Mouse (Mus musculus): ENCODE data around the gene Rabep2.
"Not testable (repeated sequence)": the region's sequence is repeated elsewhere in the genome, so short reads cannot be mapped to it uniquely, and the experiment has no call there.

Gene Rabep2

DNA sequence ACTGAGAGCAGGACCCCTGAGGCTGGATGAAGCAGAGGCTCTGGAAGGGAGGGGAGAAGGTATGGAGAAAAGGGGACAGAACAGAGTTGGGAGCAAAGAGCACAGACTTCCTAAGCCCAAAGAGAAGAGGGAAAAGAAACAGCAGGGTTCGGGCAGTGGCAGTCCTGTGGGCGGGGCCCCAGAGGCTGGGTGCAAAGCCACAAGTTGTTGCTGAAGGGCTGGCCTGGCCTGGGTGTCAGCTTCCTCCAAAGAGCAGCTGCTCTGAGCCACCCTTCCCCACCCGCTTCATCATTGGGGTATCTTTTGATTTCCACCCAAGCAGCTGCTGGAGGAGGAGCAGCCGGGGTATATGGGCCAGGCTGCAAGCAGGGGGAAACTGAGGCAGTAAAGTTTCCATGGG, 35.6 kb downstream of the Rabep2 start:
- peak; percentile 9 for DNase-seq (ENCODE audit: low read depth)

DNA sequence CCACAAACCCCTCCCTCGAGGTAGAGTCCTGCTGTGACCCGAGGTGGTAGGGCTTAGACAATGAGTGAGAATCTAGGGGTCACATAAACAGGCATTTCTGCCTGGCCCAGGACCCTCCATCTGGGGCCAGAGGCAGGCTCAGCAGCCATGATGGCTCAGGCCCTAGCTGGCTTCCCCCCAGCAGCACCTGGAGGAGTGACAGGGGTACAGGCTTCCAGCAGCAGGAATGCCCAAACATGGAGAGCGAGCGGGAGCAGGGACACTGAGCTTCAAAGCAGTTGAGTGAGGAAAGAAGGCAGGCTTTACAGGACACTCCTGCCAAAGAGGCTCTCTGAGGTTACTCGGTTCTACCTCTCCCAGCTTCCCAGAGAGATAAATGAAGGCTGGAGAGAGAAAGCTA, 36.3 kb downstream of the Rabep2 start:
- DNase-seq (ENCODE audit: low read depth), result no peak

DNA sequence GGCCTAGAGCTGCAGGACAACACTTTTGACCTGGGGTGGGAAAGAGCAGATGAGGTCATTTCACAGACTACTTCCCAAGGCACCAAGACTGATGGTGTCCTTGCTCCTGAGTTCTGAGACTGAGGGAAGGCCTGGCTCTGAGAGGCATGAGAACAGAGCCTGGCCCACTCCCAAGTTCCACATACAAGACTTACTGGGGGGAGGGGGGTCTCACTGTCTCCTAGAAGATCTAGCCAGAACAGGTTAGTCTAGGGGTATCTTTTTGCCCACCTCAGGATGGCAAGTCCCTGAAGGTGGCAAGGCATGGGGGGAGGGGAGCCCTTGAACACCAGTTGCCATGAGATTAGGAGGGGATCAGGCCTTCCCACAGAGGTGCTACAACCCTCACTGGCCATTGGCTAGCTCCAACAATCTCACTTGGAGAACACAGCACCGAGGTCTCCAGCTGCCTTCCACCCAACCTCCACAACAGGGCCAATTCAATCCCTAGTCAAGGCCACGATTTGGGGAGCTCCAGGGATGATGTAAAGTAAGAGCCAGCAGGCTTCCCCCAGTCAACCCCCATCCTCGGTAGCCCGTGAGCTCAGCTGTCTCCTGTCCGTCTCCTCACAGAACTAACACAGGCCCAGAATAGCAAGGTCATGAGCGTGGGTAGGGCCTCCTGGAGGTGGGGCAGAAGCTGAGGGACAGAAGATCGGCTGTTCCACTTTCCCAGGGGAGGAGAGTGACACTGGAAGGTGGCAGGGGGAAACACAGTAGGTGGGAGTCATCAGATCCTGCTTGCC, 36.9 kb downstream of the Rabep2 start:
- no peak for DNase-seq (ENCODE audit: low read depth)

DNA sequence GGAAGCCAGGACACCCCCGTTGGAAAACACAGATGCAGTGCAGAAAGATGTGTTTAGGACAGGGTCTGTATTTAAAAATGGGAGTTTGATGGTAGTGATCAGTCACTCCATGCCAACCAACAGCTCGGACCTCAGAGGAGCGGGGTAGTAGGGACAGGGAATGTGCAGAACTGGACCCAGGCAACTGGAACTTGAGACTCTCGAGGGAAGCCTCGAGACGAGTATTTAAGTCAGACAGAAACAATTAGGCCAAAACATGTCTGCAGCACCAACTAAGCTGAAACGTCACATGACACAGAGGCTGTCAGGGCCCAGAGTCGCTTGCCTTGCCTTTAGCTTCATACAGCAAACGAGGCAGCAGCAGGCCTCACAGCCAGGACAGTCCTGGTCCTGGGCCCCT, 37.6 kb downstream of the Rabep2 start:
- no peak for DNase-seq (ENCODE audit: low read depth)

DNA sequence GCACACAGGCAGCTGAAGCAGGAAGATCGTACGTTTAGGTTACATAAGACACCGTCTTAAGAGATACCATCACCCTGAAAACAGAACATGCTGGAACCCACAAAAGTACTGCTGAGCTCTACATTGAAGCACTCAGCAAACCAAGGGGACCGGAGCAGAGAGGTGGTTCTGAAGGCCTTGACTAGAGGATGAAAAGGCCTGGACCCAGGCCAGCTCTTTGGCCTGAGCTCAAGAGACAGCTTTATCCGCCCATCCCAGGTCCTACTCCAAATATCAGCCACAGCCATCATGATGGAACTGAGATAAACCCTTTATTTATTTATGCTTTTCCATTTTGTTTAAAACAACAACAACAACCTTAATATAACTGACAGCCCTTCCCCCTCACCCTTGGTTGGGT, 38.1 kb downstream of the Rabep2 start:
- DNase-seq (ENCODE audit: low read depth), result no peak

DNA sequence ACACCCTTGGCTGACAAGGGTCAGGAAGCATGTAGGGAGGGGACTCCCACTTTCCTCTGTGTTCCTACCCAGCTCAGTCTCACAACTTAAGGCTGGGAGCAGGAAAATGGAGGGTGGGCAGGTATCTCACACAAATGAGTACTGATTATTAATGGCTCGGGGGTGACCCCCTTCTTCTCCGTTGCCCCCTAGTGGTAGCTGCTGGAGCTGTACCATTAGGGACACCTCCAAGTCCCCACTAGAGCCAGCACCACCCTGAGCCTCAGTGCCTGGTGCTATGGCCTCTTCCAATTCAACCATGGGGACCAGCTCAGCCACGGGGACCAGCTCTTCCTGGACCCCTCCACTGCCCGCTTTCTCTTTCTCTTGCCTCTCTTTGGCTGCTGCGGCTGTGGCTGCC, 38.7 kb downstream of the Rabep2 start:
- peak; percentile 44 for DNase-seq (ENCODE audit: low read depth)

DNA sequence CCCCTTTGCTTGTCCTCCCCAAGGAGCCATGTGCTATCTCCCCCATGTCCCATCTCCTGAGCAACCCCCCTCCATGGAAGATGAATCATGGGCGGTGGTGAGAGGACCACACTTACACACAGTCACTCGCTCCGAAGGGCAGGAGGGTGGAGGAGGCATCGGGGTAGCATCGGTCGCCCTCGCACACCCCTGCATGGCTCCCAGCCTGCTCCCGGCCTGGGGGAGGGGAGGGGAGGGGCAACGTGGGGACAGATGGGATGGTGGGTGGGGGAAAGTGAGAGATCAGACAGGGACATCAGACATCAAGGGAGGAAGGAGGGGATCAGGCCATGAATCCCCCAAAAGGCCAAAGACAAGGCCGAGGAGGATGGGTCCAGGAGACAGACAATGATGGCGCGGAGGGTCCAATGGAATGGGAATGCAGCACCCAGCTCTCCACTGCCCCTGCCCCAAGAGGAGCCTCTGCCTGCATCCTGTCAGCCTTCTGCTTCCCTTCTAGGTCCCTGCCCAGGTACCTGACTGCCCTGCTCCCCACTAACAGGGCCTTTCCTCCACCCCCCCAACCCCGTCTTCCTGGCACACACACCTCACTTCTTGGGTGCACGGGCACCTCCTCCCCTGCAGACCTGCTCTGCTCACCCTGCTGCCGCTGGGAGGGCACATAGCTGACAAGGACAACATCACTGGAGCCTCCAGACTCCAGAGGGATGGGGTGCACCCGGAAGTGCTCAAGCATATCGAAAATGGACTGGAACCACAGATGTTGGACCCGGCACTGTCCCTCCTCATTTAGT, 39.5 kb downstream of the Rabep2 start:
- DNase-seq (ENCODE audit: low read depth), result no peak

DNA sequence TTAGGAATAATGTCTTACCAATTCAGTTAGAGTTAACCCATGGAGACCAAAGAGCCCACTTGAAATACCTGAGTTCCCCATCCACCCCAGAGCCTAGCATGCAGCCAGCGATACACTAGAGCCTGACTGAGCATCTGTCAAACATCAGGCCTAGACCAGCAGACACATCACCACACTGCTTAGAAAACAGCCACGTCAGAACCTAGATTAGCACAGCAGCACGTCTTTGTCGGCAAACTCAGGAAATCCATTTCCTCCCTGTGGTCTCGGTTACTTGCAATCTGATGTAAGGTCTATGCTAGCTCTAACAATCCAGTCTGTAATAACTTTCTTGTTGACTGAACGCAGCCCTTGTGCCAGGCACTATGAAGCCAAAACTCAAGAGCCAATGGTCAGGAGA, 41.5 kb downstream of the Rabep2 start:
- no peak for DNase-seq (ENCODE audit: low read depth)

DNA sequence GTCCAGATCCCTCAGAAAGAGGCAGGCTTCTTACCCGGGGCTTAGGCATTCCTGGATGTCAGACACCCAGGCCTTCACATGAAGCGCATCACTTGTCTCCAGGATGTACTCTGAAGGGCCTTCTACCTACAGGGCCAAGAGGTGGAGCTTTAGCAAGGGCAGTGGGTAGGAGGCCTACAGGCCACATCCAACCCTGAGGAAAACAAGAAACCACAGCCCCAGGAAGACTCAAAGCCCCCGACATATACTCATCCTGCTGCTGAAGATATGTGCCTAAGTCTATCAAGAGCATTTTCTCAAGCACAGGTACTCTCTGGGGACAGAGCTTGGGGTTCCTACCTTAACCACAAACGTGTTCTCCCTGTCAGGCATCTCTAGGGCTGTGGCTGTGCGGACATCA, 42.8 kb downstream of the Rabep2 start:
- DNase-seq (ENCODE audit: low read depth), result no peak

DNA sequence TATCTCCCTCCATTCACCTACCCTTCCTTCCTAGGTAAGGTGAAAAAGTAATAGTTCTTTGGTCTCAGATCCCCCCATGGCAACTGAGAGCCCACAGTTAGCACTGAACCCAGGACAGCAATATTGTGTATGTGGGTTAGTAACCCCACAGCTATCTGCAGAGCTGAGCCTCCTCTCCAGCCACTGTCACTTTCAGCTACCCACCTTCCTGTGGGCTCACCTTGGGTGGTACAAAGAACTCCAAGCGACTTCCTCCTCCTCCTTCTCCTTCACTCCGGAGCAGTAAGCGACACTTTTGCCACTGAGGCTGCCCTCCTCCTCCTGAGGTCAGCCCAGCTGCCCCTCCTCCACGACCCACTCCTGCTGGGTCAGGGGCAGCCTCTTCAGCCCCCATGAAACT, 43.3 kb downstream of the Rabep2 start:
- no peak for DNase-seq (ENCODE audit: low read depth)

DNA sequence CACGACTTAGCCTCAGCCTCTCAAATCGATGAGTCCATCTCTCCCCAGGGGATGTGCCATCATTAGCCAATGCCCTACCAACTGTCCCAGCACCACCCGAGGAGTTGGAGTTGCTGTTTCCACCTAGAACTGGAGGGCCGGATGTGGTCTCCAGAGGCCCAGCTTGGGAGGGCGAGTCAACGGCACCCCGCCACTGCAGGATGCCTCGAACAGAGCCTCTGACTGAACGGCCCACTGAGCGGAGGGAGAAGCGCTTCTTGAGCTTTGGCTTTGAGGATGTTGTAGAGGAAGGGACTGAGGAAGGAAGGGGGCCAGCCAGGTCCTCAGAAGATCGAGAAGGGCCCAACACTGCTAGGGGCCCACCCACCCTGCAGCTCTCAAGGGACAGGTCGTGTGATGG, 43.7 kb downstream of the Rabep2 start:
- no peak for DNase-seq (ENCODE audit: low read depth)

DNA sequence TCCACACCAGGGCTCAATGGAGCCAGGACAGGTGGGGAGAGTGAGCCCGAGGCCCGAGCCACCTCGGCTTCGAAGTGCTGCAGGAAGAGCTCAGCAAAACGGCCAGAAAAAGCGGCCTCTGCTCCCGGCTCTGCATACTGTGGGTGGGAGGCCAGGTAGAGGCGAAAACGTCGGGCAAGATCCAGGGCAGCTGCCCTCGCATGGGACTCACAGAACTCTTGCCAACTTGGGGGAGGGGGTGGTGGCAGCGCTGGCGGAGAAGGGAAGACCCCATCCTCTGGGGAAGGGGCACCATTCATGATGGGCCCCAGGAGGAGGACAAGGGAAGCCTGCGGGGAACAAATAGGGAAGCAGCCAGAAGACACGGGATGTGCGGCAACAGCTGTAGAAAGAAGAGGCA, 44.2 kb downstream of the Rabep2 start:
- DNase-seq (ENCODE audit: low read depth), result no peak

DNA sequence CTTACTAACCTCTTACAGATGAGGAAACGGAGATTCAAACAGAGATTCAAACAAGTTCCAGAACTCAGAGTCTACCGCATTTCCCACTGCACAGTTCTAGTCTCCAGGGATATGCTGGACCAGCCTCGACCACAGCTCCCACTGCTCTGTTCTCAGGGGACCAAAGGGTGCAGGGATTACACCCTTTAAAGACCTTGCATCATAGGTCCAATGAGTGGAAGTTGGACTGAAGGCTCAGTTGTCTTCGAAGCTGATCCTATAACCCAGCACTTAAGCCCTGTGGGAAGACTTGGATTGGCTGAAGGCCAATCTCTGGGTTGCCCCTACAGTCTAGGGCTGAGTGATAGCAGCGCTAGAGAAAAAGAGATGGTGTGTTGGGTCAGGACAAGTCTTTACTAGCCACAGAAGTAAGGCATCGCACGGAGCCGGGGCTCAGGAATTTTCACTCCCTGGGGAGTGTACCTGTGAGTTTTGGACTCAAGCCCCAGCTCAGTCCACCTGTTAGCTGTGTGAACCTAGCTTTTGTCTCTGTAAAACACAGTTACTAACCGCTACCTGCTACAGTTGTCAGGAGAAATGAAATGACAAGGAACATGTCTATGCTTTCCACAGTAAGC, 45.0 kb downstream of the Rabep2 start:
- DNase-seq (ENCODE audit: low read depth), result no peak

DNA sequence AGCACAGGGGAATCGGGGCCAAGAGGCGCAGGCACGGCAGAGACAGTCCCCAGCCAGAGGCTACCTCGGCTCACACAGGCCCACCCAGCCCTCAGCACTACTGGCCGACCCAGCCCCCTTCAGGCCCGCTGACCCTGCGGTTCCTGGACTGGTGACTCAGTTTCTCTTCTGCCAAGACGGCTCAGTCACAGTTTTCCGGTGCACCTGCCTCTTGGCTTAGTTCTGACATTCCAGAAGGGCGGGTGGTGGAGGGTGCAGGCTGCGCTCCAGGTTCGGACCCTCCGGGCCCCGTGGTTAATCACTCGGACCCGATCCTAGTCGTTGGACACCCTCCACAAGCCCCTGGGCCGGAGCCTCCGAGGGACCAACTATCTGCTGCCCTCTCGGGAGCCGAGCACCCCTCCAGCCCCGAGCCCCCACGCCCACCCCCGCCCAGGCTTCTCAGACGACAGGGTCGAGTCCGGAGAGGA, 46.0 kb downstream of the Rabep2 start:
- DNase-seq (ENCODE audit: low read depth), result peak; percentile 51

DNA sequence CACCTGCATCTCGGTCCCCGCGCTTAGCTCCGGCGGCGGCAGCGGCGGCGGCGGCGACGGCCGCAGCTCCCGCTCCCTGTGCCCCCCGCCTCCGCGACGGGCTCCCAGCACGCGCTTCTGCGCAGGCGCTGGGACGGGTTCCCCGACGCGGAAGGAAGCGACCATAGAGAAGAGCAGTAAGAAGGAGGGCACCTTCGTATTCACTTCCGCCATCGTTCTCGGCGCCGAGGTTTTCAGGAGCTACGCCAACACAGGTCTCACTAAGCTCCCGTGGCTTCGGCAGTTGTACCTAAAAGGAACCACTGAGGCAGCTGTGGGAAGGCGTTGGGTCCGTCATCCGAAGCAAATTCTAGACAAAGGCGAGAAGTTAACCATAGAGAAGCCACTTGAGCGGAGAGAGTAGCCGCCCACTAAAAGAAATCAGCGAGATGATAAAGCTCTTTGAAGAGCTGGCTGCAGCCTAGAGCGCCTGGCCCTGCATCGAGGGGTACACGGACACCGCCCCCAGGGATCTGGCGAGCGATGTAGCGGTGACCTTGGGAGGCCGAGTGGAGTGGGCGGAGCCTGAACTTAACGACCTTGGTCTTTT, 46.5 kb downstream of the Rabep2 start, which contains the start of gene Sh2b1:
TSS of gene Sh2b1 (minus strand) at position 432 of the 589 bp plus-strand sequence.
- peak; percentile 92 for DNase-seq (ENCODE audit: low read depth)

DNA sequence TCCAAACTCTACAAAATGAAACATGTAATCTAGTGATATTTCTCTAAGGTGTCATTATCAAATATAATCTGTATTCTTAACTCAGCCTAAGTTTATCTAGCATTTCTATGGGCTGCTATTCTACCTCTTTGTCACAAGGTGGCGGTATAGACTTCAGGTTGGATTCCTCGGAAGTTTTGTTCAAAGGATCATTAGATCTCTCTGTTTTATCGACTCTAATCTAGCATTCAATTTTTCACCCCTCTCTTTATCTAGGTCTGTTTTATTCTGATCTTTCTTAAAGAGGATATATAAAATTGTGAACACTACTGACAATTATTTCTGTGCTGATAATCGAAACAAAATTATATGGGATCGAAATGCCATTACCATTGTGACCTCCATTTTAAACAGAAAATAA, 53.1 kb downstream of the Rabep2 start:
- DNase-seq (ENCODE audit: low read depth), result peak; percentile 38

DNA sequence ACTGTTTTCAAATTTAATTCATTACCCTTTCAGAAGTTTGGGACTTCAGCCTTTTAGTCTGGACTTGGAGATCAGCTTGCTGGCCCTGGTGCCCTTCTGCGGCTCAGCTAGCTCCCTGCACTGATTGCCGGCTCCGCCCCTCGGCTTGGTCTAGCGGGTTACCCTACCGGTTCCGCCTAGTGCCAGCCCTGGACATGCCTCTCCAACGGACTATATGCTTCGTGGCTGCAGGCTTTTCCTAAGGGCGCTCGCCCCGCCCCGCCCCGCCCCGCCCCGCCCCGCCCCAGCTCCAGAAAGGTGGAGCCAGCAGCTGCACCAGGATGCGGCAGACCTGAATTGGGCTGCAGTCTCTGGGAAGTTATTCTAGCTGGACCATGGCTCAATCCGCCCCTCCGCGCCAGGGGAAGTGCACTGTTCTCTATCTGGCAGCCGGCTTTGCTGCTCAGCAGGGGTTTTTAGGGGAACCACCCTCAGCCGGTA, 53.9 kb downstream of the Rabep2 start:
- peak; percentile 86 for DNase-seq (ENCODE audit: low read depth)

DNA sequence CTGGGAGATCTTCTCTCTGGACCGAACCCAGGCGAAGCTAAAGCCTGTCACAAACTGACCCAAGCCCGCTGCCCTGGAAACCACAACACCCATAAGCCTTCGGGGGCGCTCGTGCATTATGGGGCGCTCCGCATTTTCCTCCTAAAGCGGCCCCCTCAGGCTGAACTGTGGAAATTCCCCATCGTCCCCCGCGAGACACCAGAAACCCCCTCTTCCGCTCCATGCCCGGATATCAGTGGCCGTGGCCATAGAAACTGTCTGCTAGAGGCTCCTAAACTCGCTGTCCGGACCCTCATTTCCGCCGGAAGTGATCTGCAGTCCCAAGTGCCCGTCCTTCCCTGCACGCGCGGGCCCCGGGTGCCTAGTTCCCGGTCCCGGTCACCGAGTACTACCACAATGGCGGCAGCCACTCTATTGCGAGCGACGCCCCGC, 58.5 kb downstream of the Rabep2 start, which contains the start of gene Tufm:
TSS of gene Tufm (plus strand) at position 310 of the 432 bp plus-strand sequence.
- peak; percentile 95 for DNase-seq (ENCODE audit: low read depth)

DNA sequence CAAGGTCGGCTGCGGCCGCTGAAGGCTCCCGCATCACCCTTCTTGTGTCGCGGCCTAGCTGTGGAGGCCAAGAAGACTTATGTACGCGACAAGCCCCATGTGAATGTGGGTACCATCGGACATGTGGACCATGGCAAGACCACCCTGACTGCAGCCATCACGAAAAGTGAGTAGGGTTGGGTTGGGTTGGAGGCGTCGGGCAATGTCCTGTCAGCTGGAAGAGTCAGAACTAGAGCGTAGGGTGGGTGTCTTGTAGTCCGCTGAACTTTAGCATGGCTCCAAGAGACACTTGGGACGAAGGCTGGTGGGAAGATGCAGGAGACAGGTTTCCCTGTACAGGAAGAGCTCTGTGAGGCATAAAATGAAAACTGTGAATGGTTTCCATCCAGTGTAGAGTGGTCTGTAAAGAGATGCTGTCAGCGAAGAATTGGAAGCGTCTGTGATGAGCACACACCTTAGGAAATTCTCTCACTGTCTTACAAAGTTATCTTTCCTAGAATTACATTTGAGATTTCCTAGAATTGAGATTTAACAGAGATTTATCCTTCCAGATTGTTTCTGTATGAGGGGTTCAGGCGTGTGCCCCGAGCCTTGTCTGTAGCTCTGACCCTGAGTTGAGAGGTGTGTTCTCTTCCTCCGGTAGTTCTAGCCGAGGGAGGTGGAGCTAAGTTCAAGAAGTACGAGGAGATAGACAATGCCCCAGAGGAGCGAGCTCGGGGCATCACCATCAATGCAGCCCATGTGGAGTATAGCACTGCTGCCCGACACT, 59.2 kb downstream of the Rabep2 start:
- not testable (repeated sequence) for DNase-seq (ENCODE audit: low read depth)

DNA sequence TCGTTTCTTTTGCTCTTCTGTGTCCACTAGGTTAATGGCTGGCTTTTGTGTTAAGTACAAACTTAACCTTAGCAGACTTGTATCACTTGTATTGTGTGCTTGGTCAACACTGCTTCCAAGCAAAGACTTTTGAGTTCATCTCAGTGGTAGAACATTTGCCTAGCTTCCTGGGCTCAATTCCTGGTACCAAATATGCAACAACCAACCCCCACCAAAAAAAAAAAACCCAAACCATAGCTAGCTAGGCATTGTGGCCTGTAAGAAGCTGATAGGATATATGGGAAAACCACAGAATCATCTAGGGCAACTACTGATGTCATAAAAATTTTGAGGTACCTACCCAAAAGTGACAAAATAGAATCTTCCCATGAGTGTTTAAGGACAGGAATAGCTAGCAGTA, 62.4 kb downstream of the Rabep2 start:
- DNase-seq (ENCODE audit: low read depth), result no peak

DNA sequence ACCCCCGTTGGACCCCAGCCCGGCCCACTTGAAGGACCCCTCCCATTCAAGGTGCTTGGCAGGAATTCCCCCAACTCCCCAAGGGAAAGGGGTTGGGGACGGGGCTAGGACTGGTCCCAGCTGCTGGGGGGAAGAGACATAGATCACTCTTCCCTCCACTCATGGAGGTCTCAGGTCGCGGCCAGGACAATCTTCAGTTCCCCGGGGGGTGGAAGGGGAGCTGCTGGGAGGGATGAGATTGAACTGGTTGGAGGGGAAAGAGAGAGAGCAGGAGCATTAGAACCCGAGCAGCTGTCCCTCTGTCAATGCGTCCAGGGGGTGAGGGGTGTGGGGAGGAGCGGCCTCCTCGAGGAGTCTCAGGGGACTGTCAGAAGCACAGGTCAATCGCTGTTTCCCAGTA, 63.4 kb downstream of the Rabep2 start:
- DNase-seq (ENCODE audit: low read depth), result no peak

Data from NIH3T3 (cell line).